Mouse (Mus musculus): ENCODE results near the gene Fam208a. TPM values are rescaled to one million over a fixed set of nuclear protein-coding genes. Genes with fewer than 3 reads are reported as not detected.

Gene Fam208a
- polyA plus RNA-seq, 1 experiment, result 30.7 TPM

GRCm38 (mm10) chr14:27413961-27414360 is 14.7 kb upstream of the Fam208a start:
- DNase-seq (ENCODE audit: extremely low spot score in 1 of 2, low spot score in 1 of 2), result peak in 1 of 2 experiments; percentile 71

GRCm38 (mm10) chr14:27420816-27421215 is 7.8 kb upstream of the Fam208a start:
- DNase-seq (ENCODE audit: extremely low spot score in 1 of 2, low spot score in 1 of 2), result no peak

- DNase-seq (ENCODE audit: extremely low spot score in 1 of 2, low spot score in 1 of 2), result no peak
Observed at GRCm38 (mm10) chr14:27422301-27422700, 6.3 kb upstream of the Fam208a start.

DNA sequence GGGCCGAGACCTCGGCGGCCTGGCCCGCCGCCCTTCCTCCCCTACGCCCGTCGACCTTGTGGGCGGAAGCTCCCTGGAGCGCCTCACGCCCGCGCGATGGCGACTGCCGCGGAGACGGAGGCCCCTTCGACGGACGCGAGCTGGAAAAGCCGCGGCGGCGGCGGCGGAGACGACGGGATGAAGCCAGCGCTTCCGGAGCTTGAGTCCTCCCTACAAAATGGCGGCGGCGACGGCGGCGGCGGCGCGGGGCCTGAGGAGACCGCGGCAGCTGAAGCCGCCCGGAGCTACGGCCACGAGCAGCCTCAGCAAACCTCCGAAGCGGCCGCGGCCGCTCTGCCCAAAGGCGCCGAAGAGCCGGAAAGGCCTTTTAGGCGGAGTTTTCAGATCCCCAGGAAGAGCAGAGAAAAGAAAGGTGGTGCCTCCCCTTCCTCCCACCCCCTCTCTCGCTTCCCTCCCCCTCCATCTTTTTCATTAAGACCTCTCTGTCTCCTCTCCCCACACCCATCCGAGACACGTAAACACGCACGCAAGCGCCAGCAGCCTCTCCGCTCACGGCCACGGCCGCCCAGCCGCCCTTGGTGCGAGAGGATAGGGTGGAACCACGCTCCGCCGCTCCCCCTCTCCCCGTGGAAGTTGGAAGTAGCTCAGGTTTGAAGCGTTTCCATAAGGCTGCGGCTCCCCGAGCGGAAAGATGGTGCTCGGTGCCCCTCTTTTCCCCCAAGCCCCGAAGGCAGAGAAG is 508 bp downstream of the Fam208a start:
- DNase-seq (ENCODE audit: extremely low spot score in 1 of 2, low spot score in 1 of 2), result peak; percentile 70 to 85

DNA sequence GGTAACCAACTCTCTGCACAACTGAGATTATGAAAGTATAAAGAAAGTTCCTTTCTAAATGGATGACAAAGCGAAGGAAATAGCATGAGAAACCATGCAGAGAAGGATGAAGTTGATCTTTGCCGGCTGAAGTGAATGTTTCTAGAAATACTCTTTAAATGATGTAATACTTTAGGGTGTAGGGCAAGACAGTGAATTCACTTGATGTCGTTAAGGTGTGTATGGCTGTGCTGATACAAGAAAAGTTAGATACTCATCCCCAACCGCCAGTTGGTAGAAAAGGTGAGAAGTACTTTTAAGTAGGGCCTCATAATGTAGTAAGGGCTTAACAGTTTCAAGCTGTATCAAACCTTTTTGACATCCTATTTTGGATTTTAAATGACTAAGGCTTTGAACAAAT is 1.6 kb downstream of the Fam208a start:
- DNase-seq (ENCODE audit: extremely low spot score in 1 of 2, low spot score in 1 of 2), result no peak

DNA sequence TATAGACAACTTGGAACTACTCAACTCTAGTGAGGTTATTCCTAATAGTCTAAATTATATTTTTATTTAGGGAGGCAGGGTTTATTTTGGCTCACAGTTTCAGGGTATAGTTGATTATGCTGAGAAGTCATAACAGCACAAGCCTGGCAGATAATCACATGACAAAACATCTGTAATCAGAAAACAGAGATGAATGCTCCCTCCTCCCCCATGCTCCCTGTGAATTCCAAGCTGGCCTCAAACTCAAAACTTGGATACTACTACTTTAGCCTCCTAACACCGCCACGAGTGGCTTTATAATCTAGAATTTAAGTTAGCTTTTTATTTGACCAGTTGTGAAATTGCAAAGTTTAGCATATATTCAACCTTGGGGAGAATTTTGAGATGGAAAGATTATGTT is 3.4 kb downstream of the Fam208a start:
- no peak for DNase-seq (ENCODE audit: extremely low spot score in 1 of 2, low spot score in 1 of 2)

DNA sequence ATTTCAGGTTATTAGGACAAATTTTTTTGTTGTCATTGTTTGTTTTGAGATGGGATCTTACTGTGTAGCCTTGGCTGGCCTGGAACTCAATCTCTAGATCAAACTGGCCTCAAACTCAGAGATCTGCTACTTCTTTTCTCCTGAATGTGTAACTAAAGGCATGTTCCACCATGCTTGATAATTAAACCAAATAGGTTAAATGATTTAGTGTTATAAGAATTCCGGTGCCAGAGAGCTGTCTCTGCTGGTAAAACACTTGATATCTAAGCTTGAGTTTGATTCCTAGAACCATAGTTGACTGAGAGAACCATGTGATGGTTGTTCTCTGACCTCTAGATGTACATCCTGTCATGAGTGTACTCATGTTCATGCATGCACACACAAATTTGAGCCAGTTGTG is 7.5 kb downstream of the Fam208a start:
- no peak for DNase-seq (ENCODE audit: extremely low spot score in 1 of 2, low spot score in 1 of 2)

DNA sequence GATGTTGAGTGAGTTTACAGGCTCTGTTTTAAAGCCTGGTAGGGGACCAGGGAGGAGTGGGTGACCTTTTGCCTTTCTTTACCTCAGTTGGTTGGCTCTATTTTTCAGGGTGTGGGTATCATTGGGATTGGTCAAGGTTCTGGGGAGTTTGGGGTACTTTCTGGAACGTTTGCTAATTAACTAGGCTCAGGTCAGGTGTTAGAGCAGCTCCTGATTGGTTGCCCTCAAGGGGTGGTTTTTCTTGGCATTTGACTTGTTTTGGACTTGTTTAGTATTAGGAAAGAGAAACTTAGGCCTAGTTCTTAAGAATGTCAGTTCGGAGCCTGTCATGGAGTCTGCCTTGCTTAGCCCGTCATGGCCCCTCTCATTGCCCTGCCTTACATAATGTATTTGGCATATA is 8.2 kb downstream of the Fam208a start:
- DNase-seq (ENCODE audit: extremely low spot score in 1 of 2, low spot score in 1 of 2), result no peak

DNA sequence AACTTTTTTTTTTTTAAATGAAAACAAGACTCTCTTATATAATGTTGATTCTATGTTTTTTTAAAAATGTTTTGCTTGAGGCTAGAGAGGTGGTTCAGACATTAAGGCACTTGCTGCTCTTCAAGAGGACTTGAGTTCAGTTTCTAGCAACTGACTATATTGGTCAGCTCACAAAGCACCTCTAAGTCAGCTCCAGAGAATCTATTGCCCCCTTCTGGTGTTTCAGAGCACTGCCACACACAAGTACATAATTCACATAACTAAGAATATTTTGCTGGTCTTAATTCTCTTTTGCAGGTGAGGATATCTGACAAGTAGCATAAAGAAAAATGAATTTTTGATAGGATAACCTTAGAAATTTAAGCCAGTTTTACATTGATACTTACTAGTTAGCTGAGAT is 12.3 kb downstream of the Fam208a start:
- DNase-seq (ENCODE audit: extremely low spot score in 1 of 2, low spot score in 1 of 2), result no peak

- DNase-seq (ENCODE audit: extremely low spot score in 1 of 2, low spot score in 1 of 2), result peak in 1 of 2 experiments; percentile 19
Observed at GRCm38 (mm10) chr14:27444851-27445281, 16.2 kb downstream of the Fam208a start.

DNA sequence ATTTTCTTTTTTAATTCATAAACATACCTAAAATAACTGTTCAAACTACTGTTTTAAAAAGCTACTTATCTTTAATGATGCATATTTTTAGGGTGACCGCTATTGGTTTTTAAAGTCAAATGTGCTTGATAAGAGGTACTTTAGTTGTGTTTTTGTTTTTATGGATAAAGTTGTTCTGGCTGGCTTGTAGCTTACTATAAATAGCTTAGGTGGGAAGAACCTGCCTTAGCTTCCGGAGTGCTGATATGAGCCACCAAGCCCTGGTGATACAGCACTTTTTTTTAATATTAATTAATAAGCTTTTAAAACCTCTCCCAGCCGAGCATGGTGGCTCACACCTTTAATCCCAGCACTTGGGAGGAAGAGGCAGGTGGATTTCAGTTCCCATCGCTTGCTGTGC is 18.3 kb downstream of the Fam208a start:
- no peak for DNase-seq (ENCODE audit: extremely low spot score in 1 of 2, low spot score in 1 of 2)

GRCm38 (mm10) chr14:27491399-27491798 is 62.8 kb downstream of the Fam208a start:
- no peak for DNase-seq (ENCODE audit: extremely low spot score in 1 of 2, low spot score in 1 of 2)

DNA sequence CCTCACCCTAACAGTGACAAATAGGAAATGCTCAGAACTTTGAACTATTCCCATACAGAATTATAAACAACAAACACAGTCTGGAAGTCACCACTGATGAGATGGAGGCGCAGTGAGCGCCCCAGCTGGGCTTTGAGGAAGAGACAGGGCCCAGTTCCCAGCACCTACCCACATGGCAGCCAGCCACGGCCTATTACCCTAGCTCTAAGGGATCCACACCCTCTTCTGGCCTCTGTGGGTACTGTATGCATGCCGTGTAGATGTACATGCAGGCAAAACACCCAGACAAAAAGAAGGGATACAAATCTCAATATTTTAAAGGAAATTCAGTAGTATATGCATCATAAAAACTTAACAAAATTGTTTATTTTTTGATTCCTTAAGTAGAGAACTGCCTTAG is 64.9 kb downstream of the Fam208a start:
- DNase-seq (ENCODE audit: extremely low spot score in 1 of 2, low spot score in 1 of 2), result no peak

GRCm38 (mm10) chr14:27501096-27501495 is 72.5 kb downstream of the Fam208a start:
- DNase-seq (ENCODE audit: extremely low spot score in 1 of 2, low spot score in 1 of 2), result no peak

DNA sequence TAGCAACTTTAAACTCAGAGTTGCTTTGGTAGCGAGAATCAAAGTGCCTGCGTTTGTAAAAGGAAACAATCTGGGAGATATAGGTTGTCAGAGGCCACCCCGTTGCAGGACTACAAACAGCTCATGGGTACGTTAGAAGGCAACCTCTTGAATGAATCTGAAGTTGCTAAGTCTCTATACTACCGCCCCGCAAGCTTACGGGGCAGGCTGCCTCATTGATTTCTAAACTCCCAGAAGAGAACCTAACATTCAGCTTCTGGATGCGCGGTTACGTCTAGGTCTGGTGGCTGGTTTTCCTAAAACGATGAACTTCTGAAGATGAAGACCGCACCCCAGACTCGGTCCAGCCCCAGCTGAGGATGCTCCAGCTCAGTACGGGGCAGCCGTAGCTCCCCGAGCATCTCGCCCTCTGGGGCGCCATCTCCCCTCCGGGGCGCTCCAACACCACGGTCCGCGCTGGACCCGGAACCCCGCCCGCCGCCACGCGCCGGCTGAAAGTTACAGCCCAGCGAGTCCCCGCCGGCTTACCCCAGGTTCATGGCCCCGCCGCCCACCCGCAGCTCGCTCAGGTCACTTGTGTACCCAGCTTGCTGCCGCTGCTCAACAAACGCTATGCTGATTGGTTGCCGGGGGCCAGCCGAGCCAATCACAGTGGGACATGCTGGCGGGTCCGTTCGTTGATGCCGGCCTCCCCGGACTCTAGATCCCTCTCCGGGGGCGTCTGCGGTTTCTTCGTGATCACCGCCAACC is 79.4 kb downstream of the Fam208a start, which contains the start of gene Ccdc66:
TSS of gene Ccdc66 (minus strand) at position 567 of the 750 bp plus-strand sequence.
- DNase-seq (ENCODE audit: extremely low spot score in 1 of 2, low spot score in 1 of 2), result peak; percentile 97 to 100

- no peak for DNase-seq (ENCODE audit: extremely low spot score in 1 of 2, low spot score in 1 of 2)
Observed at GRCm38 (mm10) chr14:27508644-27509301, 80.1 kb downstream of the Fam208a start.

DNA sequence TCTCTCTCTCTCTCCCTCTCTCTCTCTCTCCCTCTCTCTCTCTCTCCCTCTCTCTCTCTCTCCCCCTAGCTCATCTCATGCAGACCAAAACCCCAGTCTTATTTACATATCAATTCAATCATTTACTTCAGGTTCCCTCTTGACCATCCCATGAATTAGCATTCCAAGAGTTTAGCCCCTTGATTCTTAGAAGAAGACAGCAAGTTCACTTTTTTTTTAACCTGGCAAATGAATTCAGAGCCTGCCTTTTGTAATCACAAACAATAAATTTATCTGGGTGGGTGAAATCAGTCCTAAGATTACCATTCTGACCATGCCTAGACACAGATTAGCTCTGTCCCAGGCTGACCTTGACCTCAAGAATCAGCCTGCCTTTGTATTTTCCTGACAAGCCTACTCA is 95.9 kb downstream of the Fam208a start:
- no peak for DNase-seq (ENCODE audit: extremely low spot score in 1 of 2, low spot score in 1 of 2)

Data from frontal cortex, adult 2 months (tissue).